Mouse (Mus musculus): ENCODE data around the gene Esr1. TPM values are rescaled to one million over a fixed set of nuclear protein-coding genes. Genes with fewer than 3 reads are reported as not detected.
"Not testable (repeated sequence)": the region's sequence is repeated elsewhere in the genome, so short reads cannot be mapped to it uniquely, and the experiment has no call there.

Gene Esr1
- polyA plus RNA-seq, 1 experiment: not detected

DNA sequence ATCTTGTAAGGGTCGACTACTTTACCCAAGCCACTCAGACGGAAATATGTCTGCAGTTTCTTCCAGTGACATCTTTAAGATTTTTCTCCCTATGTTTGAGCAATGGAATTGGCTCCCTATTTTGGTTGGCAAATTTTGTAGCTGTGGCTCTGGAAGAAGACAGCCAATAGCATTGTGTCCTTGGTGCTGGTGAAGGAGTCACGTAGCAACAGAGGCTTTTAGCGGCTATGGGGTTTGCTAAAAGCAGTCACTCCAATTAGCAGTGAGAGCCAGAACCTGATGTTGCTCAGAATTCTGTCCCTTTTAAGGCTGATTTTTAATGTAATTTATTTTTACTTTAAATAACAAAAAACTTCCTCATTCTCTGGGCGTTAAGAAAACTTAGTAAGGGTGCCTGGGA, 54.0 kb downstream of the Esr1 start:
- Histone ChIP-seq H3K27ac (ENCODE audit: insufficient read depth, low read length) (no peak overlapping the region), H3K36me3 (ENCODE audit: control insufficient read depth, insufficient read depth, low read length, poor library complexity, severe bottlenecking) (no peaks in the 10 kb centered on the region), H3K4me1 (ENCODE audit: control insufficient read depth, insufficient read depth, low read length) (no peaks in the 10 kb centered on the region), H3K4me3 (ENCODE audit: low read depth, low read length) (no peak overlapping the region), H3K27me3 (ENCODE audit: control insufficient read depth, insufficient read depth, low read length, poor library complexity, severe bottlenecking) (no peaks in the 10 kb centered on the region), H3K9ac (ENCODE audit: low read depth, poor library complexity, severe bottlenecking) (no peak overlapping the region), H3K9me3 (replicated peaks; ENCODE audit: control insufficient read depth, insufficient read depth, low read length, poor library complexity, severe bottlenecking) (no peaks in the 10 kb centered on the region)
- TF ChIP-seq EP300 (IDR thresholded peaks at IDR 0.05; ENCODE audit: insufficient read depth, low read depth, low read length) (no peak), CTCF (IDR thresholded peaks at IDR 0.05; ENCODE audit: low read depth, low read length) (no peak), POLR2A (IDR thresholded peaks at IDR 0.05; ENCODE audit: insufficient read depth, low read length) (no peak)

DNA sequence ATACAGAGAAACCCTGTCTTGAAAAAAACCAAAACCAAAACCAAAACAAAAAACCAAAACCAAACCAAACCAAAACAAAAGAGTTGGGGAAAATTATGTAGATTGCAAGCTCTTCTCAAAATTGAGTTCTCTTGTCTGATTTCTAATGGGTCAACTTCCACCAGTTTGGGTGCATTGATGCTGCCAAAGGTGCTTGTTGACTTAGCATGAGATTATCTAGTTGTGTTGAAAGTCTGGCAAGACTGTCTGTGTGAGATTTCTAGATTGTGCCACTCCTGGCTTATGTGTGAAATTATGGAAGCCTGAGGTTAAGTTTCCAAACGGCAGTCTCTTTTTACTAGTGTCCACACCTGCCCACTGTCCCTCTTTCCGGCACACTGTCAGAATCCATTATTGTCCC, 55.6 kb downstream of the Esr1 start:
- H3K27ac ChIP-seq (ENCODE audit: insufficient read depth, low read length): no peak overlapping the region
- H3K9me3 ChIP-seq (replicated peaks; ENCODE audit: control insufficient read depth, insufficient read depth, low read length, poor library complexity, severe bottlenecking): no peaks in the 10 kb centered on the region
- H3K27me3 ChIP-seq (ENCODE audit: control insufficient read depth, insufficient read depth, low read length, poor library complexity, severe bottlenecking): no peaks in the 10 kb centered on the region
- H3K4me1 ChIP-seq (ENCODE audit: control insufficient read depth, insufficient read depth, low read length): no peaks in the 10 kb centered on the region
- H3K36me3 ChIP-seq (ENCODE audit: control insufficient read depth, insufficient read depth, low read length, poor library complexity, severe bottlenecking): no peaks in the 10 kb centered on the region
- TF ChIP-seq EP300 (IDR thresholded peaks at IDR 0.05; ENCODE audit: insufficient read depth, low read depth, low read length) (no peak), POLR2A (IDR thresholded peaks at IDR 0.05; ENCODE audit: insufficient read depth, low read length) (no peak), CTCF (IDR thresholded peaks at IDR 0.05; ENCODE audit: low read depth, low read length) (no peak)
- no peak overlapping the region for H3K4me3 ChIP-seq (ENCODE audit: low read depth, low read length)
- no peak overlapping the region for H3K9ac ChIP-seq (ENCODE audit: low read depth, poor library complexity, severe bottlenecking)

GRCm38 (mm10) chr10:4670053-4670452, 58.7 kb downstream of the Esr1 start:
- no peaks in the 10 kb centered on the region for H3K27me3 ChIP-seq (ENCODE audit: control insufficient read depth, insufficient read depth, low read length, poor library complexity, severe bottlenecking)
- no peak overlapping the region for H3K9ac ChIP-seq (ENCODE audit: low read depth, poor library complexity, severe bottlenecking)
- no peak overlapping the region for H3K27ac ChIP-seq (ENCODE audit: insufficient read depth, low read length)
- no peak for TF ChIP-seq POLR2A (IDR thresholded peaks at IDR 0.05; ENCODE audit: insufficient read depth, low read length)
- TF ChIP-seq CTCF (IDR thresholded peaks at IDR 0.05; ENCODE audit: low read depth, low read length): no peak
- no peak for TF ChIP-seq EP300 (IDR thresholded peaks at IDR 0.05; ENCODE audit: insufficient read depth, low read depth, low read length)
- H3K9me3 ChIP-seq (replicated peaks; ENCODE audit: control insufficient read depth, insufficient read depth, low read length, poor library complexity, severe bottlenecking): no peaks in the 10 kb centered on the region
- H3K4me3 ChIP-seq (ENCODE audit: low read depth, low read length): no peak overlapping the region
- H3K4me1 ChIP-seq (ENCODE audit: control insufficient read depth, insufficient read depth, low read length): no peaks in the 10 kb centered on the region
- no peaks in the 10 kb centered on the region for H3K36me3 ChIP-seq (ENCODE audit: control insufficient read depth, insufficient read depth, low read length, poor library complexity, severe bottlenecking)

GRCm38 (mm10) chr10:4671876-4672275, 60.5 kb downstream of the Esr1 start:
- H3K36me3 ChIP-seq (ENCODE audit: control insufficient read depth, insufficient read depth, low read length, poor library complexity, severe bottlenecking): no peaks in the 10 kb centered on the region
- no peak overlapping the region for H3K27ac ChIP-seq (ENCODE audit: insufficient read depth, low read length)
- H3K4me3 ChIP-seq (ENCODE audit: low read depth, low read length): no peak overlapping the region
- no peaks in the 10 kb centered on the region for H3K9me3 ChIP-seq (replicated peaks; ENCODE audit: control insufficient read depth, insufficient read depth, low read length, poor library complexity, severe bottlenecking)
- H3K4me1 ChIP-seq (ENCODE audit: control insufficient read depth, insufficient read depth, low read length): no peaks in the 10 kb centered on the region
- H3K9ac ChIP-seq (ENCODE audit: low read depth, poor library complexity, severe bottlenecking): no peak overlapping the region
- no peaks in the 10 kb centered on the region for H3K27me3 ChIP-seq (ENCODE audit: control insufficient read depth, insufficient read depth, low read length, poor library complexity, severe bottlenecking)
- TF ChIP-seq CTCF (IDR thresholded peaks at IDR 0.05; ENCODE audit: low read depth, low read length) (no peak), POLR2A (IDR thresholded peaks at IDR 0.05; ENCODE audit: insufficient read depth, low read length) (no peak), EP300 (IDR thresholded peaks at IDR 0.05; ENCODE audit: insufficient read depth, low read depth, low read length) (no peak)

DNA sequence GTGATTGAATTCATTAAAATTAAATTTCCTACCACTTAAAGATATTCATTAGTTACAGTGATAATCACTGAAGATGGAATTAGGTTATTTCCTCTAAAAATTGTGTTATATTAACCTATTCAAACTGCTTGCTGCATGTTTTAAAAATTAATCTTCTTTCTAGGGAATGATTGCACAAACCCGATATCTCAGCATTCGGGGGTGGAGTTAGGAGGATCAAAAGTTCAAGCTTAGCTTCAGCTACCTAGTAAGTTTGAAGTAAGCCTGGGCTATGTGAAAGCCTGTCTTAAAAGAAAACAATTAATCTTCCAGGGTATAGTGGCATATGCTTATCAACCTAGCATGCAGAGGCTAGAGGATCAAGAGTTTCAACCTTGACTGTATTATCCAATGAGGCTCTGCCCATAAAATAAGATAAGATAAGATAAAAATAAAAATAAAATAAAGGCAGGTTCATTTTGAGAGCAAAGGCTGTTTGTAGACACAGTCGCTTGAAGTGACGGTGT, 62.0 kb downstream of the Esr1 start:
- Histone ChIP-seq H3K36me3 (ENCODE audit: control insufficient read depth, insufficient read depth, low read length, poor library complexity, severe bottlenecking) (no peaks in the 10 kb centered on the region), H3K27ac (ENCODE audit: insufficient read depth, low read length) (no peak overlapping the region), H3K9me3 (replicated peaks; ENCODE audit: control insufficient read depth, insufficient read depth, low read length, poor library complexity, severe bottlenecking) (no peaks in the 10 kb centered on the region), H3K9ac (ENCODE audit: low read depth, poor library complexity, severe bottlenecking) (no peak overlapping the region), H3K4me1 (ENCODE audit: control insufficient read depth, insufficient read depth, low read length) (no peaks in the 10 kb centered on the region), H3K27me3 (ENCODE audit: control insufficient read depth, insufficient read depth, low read length, poor library complexity, severe bottlenecking) (no peaks in the 10 kb centered on the region), H3K4me3 (ENCODE audit: low read depth, low read length) (no peak overlapping the region)
- TF ChIP-seq CTCF (IDR thresholded peaks at IDR 0.05; ENCODE audit: low read depth, low read length) (no peak), EP300 (IDR thresholded peaks at IDR 0.05; ENCODE audit: insufficient read depth, low read depth, low read length) (no peak), POLR2A (IDR thresholded peaks at IDR 0.05; ENCODE audit: insufficient read depth, low read length) (no peak)

GRCm38 (mm10) chr10:4674983-4675592, 63.7 kb downstream of the Esr1 start:
- H3K9me3 ChIP-seq (replicated peaks; ENCODE audit: control insufficient read depth, insufficient read depth, low read length, poor library complexity, severe bottlenecking); H3K27ac ChIP-seq (ENCODE audit: insufficient read depth, low read length); H3K27me3 ChIP-seq (ENCODE audit: control insufficient read depth, insufficient read depth, low read length, poor library complexity, severe bottlenecking); H3K4me3 ChIP-seq (ENCODE audit: low read depth, low read length); H3K4me1 ChIP-seq (ENCODE audit: control insufficient read depth, insufficient read depth, low read length); H3K36me3 ChIP-seq (ENCODE audit: control insufficient read depth, insufficient read depth, low read length, poor library complexity, severe bottlenecking); H3K9ac ChIP-seq (ENCODE audit: low read depth, poor library complexity, severe bottlenecking): not testable (repeated sequence)
